Mouse (Mus musculus) T-cell, adult 66 days (primary cell): ENCODE measurements around the gene Pgm5. TPM values are rescaled to one million over a fixed set of nuclear protein-coding genes. Genes with fewer than 3 reads are reported as not detected.

ENCODE experiments used
- total RNA-seq, 2 experiments: library from RNA; stranded (reverse); gene quantifications; 3 replicates in 1 of 2; 4 replicates in 1 of 2; pipeline ENCODE4 v1.2.4; 2023

Pgm5 gene
- total RNA-seq = not detected

GRCm38 (mm10) chr19:24861612-24862451, at the start of gene Pgm5:
Pgm5 (minus strand) TSS chr19:24861855.

DNA sequence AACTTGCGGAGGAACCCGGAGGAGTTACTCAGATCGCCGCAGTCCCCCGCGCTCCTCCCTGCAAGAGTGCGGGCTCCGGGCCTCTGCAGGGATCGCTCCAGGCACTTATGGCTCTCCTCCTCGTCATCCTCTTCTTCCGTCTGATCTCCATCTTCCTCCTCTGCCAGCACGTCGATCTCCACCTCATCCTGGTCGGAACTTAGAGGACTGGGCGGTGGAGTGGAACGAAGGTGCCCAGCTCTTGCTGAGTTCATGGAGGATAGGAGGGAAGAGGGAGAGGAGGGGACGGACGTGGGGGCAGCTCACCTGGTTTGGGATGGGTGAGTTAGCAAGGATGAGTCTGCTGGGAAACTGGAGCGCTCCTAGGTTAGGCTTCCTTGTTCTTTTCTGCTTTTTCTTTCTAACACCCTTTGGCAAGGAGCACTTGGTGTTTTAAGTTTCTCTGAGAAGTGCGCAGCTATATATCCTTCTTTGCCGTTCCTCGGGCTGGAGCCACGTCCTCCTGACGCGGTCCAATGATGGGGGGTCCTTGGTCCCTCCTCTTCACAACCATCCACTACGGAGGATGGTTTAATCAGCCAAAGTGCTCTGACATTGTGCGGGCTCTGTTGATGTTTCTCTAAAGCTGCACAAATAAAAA, 39.0 kb upstream of the Pgm5 start, which contains the start of gene Foxd4:
Foxd4 (minus strand) TSS at position 617 of the 640 bp plus-strand sequence.

GRCm38 (mm10) chr19:24875129-24875870, 13.6 kb upstream of the Pgm5 start, which contains the start of gene Gm10053:
Gm10053 (plus strand) TSS chr19:24875686.

DNA sequence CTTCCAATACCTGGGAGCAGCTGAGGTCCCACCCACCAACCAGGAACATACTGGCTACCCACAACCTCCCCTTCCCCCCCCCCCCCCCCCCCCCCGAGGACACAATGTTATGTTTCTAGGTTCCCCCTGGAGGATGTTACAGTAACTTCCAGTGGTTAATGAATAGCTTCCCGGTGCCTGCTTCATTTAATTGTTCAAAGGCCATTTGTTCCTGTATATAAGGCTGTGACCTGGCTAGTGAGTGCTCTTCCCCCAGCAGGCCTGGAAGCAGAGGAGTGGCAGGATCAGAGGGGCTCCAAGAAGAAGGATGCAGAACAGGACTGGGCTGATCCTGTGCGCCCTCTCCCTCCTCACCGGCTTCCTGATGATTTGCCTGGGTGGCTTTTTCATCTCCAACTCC, 187.9 kb downstream of the Pgm5 start, which contains the start of gene Tmem252:
Tmem252 (plus strand) TSS at position 247 of the 400 bp plus-strand sequence.

Other genes starting within 250 kb of the Pgm5 start
- not detected for gene Tmem252, start 187.8 kb downstream of the Pgm5 start, total RNA-seq
- gene Gm10053, start 13.8 kb upstream of the Pgm5 start, total RNA-seq = 10 to 100 TPM; 29.6 to 52.1 TPM
- not detected for gene Foxd4, start 39.3 kb upstream of the Pgm5 start, total RNA-seq
- 10 to 100 TPM in 1 of 2 experiments, 1 to 10 TPM in 1; 9.7 to 10.7 TPM for gene Cbwd1, start 99.8 kb upstream of the Pgm5 start, total RNA-seq
- gene Dock8, start 137.7 kb upstream of the Pgm5 start, total RNA-seq = 100 to 1,000 TPM; 293 to 309 TPM